Mouse (Mus musculus): ENCODE results near the gene Txk.

The Txk gene

DNA sequence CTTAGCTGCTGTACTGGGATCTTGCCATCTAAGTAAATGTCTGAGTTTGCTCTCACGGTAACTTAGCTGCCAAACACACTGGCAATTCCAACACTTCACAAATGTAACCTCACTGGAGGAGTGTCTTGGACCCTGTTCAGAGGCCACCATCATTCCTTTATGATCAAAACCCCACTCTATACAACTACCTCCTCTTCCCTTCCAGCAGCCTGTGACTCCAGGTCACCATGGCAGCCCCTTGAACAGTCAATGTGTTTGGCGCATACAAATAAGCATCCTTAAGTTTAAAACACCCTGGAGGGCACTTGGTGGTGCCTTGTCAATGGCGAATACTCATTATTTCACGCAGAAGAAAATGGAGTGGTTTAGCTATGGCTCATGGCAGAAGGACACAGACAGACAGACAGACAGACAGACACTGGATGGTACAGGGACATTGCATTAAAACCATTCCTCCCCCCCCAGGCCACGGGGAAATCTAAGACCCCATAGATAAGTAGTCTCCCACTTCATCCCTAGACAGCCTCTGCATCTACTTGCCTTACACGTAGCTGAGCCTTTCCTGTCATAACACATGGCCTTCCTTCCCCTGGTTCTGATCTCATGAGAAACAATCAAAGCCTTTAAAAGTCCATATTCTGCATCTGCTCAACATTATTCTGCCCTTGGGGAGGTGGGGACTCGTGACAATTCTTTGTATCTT is 1.4 kb downstream of the Txk start:
- CTCF ChIA-PET, result no interaction called here

DNA sequence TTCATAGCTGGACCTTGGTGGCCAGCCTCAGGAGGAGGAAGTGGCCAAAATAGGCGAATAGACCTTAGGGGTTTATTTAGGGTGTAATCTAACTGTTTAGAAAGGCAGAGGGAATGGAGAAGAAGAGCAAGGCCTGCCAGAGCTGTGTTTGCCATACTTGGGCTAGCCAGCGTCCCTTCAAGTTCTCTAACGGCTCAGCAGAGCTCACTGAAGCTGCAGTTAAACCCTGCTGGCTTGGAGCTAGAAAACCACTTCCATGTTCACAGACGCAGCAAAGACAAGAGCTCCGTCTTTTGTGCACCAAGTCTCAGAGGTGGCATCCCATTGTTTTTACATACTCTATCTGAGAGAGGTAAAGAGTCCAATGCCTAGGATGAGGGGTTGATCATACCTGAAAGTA is 2.4 kb downstream of the Txk start:
- CTCF ChIA-PET, result interaction anchor here (0.7 kb wide), 1 partner anchor 18 kb away, joined by 3 read pairs; no protein-coding TSS in a partner anchor

DNA sequence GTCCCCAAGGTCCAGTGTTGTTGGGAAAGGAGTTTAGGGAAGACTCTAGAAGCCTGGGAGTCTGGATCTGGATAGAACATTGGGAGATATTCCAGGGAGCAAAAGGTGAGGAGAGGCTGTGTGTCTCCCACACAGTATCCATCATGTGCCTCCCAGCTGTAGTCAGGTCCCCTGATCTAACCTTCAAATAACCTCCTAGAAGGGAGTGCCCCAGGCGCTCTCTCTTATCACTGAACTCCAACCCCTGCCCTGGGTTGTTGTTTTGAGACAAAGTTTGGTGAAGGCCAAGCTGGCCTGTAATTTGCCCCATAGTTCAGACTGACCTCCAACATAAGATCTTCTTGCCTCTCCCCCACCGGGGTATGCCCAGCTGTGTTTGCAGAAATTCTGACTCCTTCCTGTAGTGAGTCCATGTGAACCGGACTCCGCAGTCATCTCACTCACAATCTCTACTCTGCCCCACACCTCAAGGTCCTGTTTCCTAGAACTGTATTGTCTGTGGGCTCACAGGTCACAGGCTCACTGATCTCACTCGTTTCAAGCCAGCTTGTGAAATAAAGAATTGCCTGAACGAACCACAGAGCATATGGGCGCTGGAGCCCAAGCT is 3.8 kb downstream of the Txk start:
- CTCF ChIA-PET, result no interaction called here

DNA sequence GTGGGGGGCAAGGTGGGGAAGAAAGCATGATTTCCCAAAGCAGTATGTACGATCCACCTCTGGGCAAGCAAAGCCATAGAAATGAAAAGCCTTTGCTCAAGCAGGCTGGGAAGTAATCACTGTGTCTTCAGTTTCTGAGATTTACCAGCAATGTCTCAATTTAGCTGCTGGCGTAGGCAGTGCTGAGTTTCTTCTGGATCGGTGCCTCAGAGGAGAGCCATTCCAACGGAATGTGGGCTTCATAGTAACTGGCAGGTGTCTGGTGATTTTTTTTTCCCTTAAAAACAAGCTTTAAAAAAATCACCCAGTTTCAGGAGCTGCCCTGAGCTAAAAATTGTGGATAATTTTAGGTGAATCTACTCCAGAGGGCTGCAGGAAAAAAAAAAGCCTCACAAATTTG is 5.2 kb downstream of the Txk start:
- CTCF ChIA-PET, result interaction anchor here (0.6 kb wide), 1 partner anchor 159 kb away, joined by 3 read pairs; no protein-coding TSS in a partner anchor

DNA sequence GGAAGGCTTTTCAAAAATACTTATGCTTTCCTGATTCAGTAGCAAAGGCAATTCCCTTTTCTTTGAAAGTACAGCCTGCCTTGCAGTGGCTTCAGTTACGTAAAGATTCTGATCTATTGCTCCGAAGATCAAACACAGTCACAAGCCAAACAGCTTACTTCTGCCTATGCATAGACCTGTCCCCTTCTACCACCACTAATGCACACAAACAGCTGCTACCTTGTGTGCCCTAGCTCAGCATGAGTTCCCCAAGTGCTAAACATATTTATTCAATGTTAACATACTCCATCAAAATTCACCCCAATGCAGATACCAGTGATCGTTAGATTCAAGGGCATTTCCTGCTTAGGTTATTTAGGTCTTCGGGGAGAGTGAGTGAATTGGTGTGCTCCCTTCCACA is 6.1 kb downstream of the Txk start:
- CTCF ChIA-PET, result no interaction called here

DNA sequence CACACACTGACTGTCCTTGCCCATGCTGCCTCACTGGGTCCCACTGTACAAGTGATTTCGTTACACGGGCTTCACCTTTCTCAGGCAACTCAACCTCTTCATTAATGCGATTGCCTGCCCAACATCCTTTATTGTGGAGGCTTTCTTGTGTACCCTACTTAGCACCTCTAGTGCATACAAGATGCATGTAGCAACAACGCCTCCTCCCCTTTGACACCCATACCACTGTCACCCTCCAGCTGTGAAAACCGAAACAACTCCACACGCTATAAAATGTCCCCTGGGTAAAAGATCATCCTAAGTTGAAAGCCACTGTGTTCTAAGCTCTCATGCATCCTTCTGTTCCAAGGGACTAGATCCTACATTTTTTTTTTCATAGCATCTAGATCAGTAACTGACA is 9.5 kb downstream of the Txk start:
- CTCF ChIA-PET, result interaction anchor here (0.6 kb wide), 1 partner anchor 118 kb away, joined by 3 read pairs; no protein-coding TSS in a partner anchor

DNA sequence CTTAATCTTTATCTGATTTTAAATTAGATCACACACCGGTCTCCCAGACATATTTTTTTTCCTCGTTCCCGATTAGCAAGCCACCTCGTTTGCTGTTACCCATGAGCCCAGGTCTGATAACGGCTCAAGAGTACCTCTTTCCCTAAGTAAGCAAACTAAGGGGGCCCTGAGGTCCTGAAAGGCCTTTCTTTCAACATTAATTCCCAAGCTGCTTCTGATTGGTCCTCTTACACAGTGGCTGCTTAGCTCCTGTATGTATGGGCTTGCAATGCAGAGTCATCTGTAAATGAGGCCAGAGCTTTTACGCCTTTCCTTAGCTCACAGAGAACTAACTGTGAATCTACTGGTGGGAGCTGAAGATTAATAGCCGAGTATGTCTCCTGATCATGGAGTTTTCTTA is 15.7 kb downstream of the Txk start:
- CTCF ChIA-PET, result no interaction called here

DNA sequence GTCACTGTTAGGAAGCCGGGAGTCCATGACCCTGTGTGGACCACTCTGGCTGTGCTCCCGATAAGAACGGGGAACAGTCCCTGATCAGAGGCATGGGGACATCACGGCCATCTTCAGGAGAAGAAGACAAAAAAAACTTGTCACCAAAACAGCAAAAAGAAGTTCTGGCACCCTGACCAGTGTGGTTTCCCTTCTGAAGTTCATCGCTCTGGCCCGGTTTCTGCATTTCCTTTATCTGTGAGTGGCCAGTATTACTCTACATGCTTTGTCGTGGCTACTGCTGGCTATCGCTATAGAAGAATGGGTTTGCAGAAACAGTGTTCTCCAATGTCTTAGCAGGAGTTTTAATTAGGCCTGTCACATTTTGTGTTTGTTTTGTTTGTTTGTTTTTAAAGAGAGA is 16.1 kb downstream of the Txk start:
- CTCF ChIA-PET, result no interaction called here

DNA sequence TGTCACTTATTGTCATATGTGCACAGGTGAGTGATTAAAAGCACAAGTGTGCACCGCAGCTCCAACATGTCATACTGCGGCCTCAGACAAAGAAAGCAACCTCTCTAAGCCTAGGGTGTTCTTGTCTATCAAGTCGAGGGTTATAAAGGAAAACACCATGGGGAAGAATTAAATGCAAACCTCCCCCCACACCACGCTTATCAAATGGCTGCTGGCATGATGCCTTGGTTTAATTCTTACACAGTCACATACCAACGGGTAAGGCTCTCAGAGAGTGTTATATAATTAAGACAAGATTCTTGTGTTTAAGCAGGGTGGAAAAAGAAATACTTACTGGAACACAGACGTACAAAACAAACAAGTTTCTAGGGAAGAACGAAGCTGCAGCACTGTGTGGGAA is 16.8 kb downstream of the Txk start:
- CTCF ChIA-PET, result no interaction called here

DNA sequence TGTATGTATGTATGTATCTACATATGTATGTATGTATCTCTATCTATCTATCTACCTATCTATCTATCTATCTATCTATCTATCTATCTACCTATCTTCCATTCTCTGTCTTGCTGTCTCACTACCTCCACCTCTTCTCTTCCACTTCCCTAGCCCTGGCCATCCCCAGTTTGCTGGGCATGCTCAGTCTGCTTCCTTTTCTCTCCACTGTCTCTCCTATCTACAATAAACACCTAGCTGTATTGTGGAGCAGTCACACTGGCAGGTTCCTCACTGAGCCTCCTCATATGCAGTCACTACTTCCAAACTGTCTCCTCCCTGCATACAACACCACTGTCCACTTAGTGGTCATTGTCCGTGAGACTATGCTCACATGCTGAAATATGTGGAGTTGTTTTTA is 19.7 kb downstream of the Txk start:
- CTCF ChIA-PET, result interaction anchor here (0.6 kb wide), 1 partner anchor 17 kb away, joined by 3 read pairs; no protein-coding TSS in a partner anchor

DNA sequence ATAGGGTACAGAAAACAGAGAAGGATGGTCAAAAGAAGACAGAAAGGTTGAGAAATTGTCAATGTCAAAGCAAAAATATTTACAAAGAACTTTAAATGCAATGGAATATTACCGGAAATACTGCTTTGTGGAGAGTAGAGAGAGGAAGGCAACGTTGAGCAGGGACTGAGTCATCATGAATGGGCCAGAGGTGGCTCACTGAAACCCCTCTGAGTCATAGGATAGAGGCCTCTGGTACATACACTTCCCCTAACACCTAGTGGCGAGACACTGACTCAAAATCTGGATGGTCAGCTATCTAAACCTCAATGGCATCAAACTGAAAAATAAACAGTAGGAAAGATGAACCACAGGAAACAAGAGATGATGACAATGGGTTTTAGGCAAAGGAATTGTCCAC is 27.2 kb downstream of the Txk start:
- CTCF ChIA-PET, result no interaction called here

DNA sequence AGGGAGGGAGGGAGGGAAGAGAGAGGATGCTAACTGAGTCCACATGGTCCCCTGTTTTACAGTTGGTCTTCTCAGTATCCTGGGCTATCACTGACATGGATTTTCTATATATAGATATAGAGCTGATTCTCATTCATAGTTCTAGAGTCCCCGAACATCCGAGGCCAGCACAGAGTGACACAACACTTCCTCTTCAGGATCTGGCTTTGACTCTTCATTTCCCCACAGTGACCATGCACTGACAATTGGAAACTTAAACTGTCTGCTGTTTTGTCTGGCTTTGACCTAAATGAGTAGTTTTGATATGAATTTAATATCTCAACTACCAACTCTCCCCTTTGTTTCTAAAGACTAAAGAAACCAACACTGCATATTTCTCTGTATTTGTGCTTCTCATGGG is 29.1 kb downstream of the Txk start:
- CTCF ChIA-PET, result no interaction called here

DNA sequence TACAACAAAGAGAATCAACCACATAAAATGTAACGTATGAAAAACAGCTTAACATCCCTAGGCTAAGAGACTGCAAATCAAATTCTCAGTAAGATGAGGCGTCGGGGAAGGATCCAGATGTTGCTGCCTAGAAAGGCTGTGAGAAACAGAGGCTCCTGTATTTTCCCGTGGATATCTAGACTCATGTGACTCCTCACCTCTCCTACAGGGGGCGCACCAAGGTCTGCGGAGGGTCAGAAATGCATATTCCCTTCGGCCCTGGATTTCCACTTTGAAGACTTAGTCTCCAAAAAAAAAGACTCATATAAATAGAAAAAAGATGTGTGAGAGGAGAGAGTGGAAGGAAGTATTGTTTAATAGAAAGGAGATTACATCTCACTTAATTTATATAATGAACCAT is 32.0 kb downstream of the Txk start:
- CTCF ChIA-PET, result no interaction called here

DNA sequence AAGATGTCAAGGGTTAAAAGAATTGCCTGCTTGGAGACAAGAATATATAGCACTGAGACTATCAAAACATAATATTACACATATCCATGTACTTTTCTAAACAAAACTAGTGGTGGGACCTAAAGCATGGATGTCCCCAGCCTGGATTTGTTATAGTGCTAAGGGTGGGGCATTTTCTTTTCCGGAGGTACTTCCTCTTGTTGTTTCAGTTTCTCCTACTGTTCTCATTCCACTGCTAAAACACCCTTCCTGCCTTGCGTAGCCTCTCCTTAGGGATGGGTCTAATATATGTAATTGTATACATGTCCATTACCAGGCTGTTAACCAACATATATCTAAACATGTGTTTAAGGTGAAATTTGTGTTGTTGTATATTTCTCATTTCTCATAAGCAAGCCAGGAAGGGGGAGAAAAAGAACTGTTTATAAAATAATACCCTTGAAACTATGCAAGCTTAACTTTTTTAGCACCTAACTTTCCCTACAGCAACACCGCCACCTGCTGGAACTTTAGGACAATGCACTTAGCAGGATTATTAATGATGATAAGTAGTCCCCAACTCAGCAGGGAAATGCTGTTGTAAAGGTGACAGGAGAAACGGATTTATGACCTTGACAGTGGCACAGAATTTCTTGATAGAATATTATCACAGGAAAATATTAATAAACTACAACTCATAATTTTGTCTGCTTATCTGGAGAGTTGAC is 41.9 kb downstream of the Txk start:
- CTCF ChIA-PET, result interaction anchor here (0.6 kb wide), 1 partner anchor 17 kb away, joined by 3 read pairs; no protein-coding TSS in a partner anchor

DNA sequence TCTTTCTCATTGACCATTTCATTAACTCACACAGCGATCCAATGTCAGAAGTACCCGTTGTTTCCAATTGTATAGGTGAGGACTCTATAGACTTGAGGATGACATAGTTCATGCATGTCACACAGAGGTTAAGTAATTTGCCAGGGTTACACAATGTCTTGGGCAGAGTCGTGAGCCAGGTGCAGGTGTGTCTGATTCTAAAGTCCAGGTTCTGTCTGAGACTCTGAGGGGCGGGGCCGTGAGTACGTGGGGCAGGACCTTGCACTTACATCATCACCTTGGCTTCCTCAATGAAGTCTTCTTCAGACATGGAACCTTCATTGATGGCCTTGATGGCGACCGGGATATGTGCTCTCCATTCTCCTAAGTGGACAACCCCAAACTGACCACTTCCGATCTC is 42.6 kb downstream of the Txk start:
- CTCF ChIA-PET, result interaction anchor here (0.6 kb wide), 1 partner anchor 811 kb away, joined by 3 read pairs; no protein-coding TSS in a partner anchor

DNA sequence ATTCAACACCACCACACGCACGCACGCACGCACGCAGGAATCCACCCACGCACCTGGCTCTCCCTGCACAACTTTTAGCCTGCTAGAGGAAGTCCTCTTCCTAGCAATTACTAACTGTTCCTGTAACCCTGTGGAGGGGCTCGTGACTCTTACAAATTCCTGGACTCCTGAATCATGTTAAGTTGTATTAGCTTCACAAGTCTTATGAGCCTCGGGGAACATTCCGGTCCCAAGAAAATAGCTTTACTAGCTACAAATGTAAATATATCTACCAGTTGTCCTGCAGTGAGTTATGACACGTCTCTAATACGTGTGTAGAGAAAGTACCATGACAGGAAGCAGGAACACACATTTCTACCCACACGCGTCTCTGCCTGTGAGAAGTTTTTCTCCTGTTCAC is 43.1 kb downstream of the Txk start:
- CTCF ChIA-PET, result interaction anchor here (0.5 to 0.6 kb wide), 2 partner anchors 44 to 467 kb away, joined by 4 to 9 read pairs; no protein-coding TSS in a partner anchor

DNA sequence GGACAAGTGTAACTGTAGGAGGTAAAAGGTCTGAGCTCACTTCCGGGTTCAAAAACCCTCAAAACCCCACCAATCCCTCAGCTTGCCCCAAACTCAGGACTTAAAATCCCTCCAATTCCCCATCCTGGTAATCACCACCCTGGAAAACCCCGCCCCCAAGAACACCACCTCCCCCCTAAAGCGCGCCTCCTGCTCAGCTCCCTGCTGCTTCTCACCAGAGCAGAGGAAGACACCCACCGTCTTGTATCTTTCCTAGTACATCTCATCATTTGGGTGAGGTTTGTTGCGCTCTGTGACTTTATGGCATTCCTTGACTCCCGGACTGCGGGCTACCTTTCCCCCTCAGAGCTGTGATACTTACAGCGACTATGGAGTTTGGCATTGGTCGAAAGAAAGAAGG is 45.9 kb downstream of the Txk start:
- CTCF ChIA-PET, result interaction anchor here (0.5 kb wide), 1 partner anchor 49 kb away, joined by 7 read pairs; no protein-coding TSS in a partner anchor

DNA sequence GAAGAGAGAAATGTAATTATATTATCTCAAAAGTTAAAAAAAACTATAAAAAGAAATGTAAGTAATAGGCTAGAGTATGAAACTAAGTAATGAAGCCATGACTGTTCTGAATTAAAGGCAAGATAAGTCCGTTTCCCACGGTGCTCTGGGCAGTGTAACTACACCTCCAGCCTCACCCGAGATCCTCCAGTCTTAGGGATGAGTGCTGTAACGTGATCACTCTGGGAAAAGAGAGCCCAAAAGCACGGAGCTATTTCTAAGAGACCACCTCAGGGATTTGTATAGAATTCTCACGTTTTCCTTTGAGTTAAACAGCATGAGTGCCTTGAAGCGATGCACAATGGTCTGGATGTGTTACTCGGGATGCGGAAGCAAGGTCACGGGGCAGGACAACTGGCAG is 46.5 kb downstream of the Txk start:
- CTCF ChIA-PET, result no interaction called here

DNA sequence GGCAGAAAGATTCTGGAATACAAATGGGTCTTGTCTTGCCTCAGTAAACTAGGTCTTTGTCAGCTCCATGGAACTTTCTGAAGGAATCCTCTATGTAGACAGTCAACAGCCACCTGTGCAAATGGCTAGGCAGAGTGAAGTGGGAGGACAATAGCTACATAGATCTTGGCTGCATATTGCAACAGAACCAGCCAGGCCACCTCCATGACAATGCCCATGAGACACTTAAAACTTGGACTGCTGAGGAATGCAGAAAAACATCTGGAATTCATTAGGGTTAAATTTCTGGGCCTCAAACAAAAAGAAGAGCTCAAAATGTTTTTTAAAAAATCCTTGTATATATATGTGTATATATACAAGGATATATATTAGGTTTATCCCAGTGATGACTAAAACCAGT is 50.4 kb downstream of the Txk start:
- CTCF ChIA-PET, result interaction anchor here (0.7 kb wide), 1 partner anchor 30 kb away, joined by 3 read pairs; no protein-coding TSS in a partner anchor

DNA sequence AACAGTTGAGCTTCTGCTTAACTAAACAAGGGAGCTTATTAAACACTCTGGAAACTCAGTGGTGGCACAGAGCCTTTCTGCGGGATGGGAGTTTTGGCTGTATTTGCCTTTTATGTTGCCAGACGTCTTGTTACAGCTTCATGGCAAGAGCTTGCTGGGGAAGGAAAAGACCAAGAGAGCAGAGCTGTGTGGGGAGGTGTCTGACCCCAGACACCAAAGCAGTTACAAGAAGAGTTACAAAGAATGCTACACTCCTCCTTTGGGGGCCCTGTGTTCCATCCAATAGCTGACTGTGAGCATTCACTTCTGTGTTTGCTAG is 53.1 kb downstream of the Txk start:
- CTCF ChIA-PET, result no interaction called here

DNA sequence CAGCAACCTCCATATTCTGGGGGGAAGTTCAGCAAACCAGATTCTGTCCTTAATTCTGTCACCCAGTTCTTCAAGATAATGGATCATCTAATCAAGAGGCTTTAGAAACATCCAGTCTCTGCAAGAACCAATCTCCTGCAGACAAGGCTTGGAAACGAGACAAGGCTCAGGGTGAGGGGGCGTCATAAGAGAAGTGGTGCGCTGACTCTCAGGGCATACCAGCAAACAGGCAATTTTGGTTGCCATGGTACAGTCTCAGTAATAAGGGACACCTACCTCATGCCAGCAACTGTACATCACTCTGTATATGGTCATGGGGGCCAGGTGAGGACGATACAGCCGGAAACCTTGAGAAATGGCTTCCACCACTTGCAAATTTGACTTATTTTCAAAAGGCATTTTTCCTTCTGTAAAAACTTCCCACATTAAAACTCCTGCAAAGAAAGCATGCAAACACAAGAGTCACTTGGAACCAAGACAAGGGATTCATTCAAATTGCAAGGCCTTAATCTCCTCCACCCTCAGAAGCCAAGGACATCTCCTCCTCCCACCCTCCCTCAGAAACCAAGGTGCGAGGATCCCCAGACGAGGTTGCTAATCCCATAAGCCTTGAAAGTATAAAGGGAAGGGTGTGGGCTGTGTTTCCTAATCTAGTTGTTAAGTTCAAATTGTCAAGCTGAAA is 53.6 kb downstream of the Txk start:
- CTCF ChIA-PET, result no interaction called here

DNA sequence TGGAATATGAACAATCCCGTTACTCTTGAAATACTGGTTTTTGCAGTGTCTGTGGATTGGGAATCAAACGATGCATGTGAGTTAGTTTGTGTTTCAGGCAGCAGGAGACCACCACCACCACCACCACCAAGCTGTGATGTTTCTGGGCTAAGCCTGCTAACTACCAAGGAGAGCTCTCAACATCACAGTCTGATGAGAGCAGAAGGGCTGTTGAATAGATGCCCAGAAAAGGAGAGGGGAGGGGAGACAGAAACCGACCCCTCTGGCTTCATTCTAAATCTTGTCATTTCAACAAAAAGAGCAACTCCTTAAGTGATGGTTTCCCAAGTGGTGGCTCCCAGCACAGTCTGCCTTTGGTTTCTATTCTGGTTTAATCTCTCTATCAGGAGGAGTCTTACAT is 54.2 kb downstream of the Txk start:
- CTCF ChIA-PET, result no interaction called here

Data from spleen, embryonic (tissue).